Comparison of ENCODE assay signal across 23 mouse cellular contexts in genomic region chr7:29340838-29341237, GRCm38 (mm10). TPM values are rescaled to one million over a fixed set of nuclear protein-coding genes. Genes with fewer than 3 reads are reported as not detected.
A peak's percentile ranks its signal among the peaks of the same experiment; 100 is the strongest.
DNase-seq lines count a peak whose midpoint lies in the region; ATAC-seq and TF ChIP-seq lines count a peak whose summit lies in the region.
"Had no signal": no experiment of that assay in that cellular context is flagged by ENCODE, and none has a peak within 500 bp of the region (broad histone marks: within the 10 kb centered on the region; RNA-seq: fewer than 3 reads in every experiment).

No protein-coding gene starts in this region.

- H3K36me3 ChIP-seq in forebrain, embryonic 15.5 days, result 0 out of 2 replicates have a peak, but pooled peaks cover 2% of the 10 kb centered on the region
- H3K36me3 ChIP-seq in forebrain, embryonic 13.5 days (ENCODE audit: poor library complexity, severe bottlenecking), result peaks cover 7% of the 10 kb centered on the region; the same call in 1 of the 2 replicates
- peaks cover 15% of the 10 kb centered on the region for H3K36me3 ChIP-seq in liver, embryonic 12.5 days
- no peaks in the 10 kb centered on the region for H3K36me3 ChIP-seq in liver, postnatal 0 days (replicated peaks; ENCODE audit: insufficient read depth, low read length)
- peaks cover 40% of the 10 kb centered on the region for H3K36me3 ChIP-seq in E14TG2a.4 (ENCODE audit: insufficient read depth, low read length)
- peaks cover 39% of the 10 kb centered on the region for H3K36me3 ChIP-seq in limb, embryonic 10.5 days
- H3K36me3 ChIP-seq: heart, embryonic 10.5 days had no signal

- H3K27ac ChIP-seq in forebrain, embryonic 15.5 days (replicated peaks), result peak overlapping the region; percentile 85; the same call in 1 of the 2 replicates
- H3K27ac ChIP-seq in forebrain, embryonic 13.5 days, result no peak overlapping the region
- H3K27ac ChIP-seq in liver, embryonic 12.5 days, result peak overlapping the region; percentile 92
- no peak overlapping the region for H3K27ac ChIP-seq in liver, postnatal 0 days (ENCODE audit: low read depth)
- no peak overlapping the region; the same call in 1 of the 2 replicates for H3K27ac ChIP-seq in limb, embryonic 10.5 days
- H3K27ac ChIP-seq: embryonic facial prominence, embryonic 15.5 days; hindbrain, embryonic 14.5 days had no signal

- no peaks in the 10 kb centered on the region for H3K9me3 ChIP-seq in forebrain, embryonic 15.5 days
- H3K9me3 ChIP-seq in forebrain, embryonic 13.5 days (replicated peaks), result no peaks in the 10 kb centered on the region
- H3K9me3 ChIP-seq in liver, embryonic 12.5 days (replicated peaks), result no peaks in the 10 kb centered on the region
- H3K9me3 ChIP-seq in liver, postnatal 0 days (ENCODE audit: low read length), result no peaks in the 10 kb centered on the region
- H3K9me3 ChIP-seq in E14TG2a.4 (ENCODE audit: low read length), result no peaks in the 10 kb centered on the region
- H3K9me3 ChIP-seq in limb, embryonic 10.5 days (replicated peaks), result no peaks in the 10 kb centered on the region
- H3K9me3 ChIP-seq: embryonic facial prominence, embryonic 15.5 days; heart, embryonic 10.5 days had no signal

- ATAC-seq in forebrain, embryonic 15.5 days (replicated peaks), result no peak
- ATAC-seq in forebrain, embryonic 13.5 days, result no peak
- ATAC-seq in liver, embryonic 12.5 days, result no peak
- no peak for ATAC-seq in liver, postnatal 0 days

- WGBS in forebrain, embryonic 15.5 days, result 94% methylated on average over 8 of the region's 8 CpGs
- 90% methylated on average over 8 of the region's 8 CpGs for WGBS in forebrain, embryonic 13.5 days
- WGBS in liver, embryonic 12.5 days (ENCODE audit: insufficient replicate concordance), result 78% methylated on average over 8 of the region's 8 CpGs
- WGBS in liver, postnatal 0 days (ENCODE audit: insufficient replicate concordance), result 58% methylated on average over 8 of the region's 8 CpGs
- 92% methylated on average over 8 of the region's 8 CpGs for WGBS in limb, embryonic 10.5 days

- TF ChIP-seq EP300 in liver, postnatal 0 days (IDR thresholded peaks at IDR 0.05; ENCODE audit: low read depth), result no peak

- H3K4me2 ChIP-seq in forebrain, embryonic 15.5 days (replicated peaks), result no peak overlapping the region
- no peak overlapping the region for H3K4me2 ChIP-seq in forebrain, embryonic 13.5 days
- peak overlapping the region; percentile 34 for H3K4me2 ChIP-seq in liver, embryonic 12.5 days
- H3K4me2 ChIP-seq in liver, postnatal 0 days (ENCODE audit: low read depth, low read length), result no peak overlapping the region
- H3K4me2 ChIP-seq: embryonic facial prominence, embryonic 15.5 days; hindbrain, embryonic 14.5 days had no signal

- no peaks in the 10 kb centered on the region for H3K27me3 ChIP-seq in forebrain, embryonic 15.5 days
- H3K27me3 ChIP-seq in forebrain, embryonic 13.5 days, result no peaks in the 10 kb centered on the region
- H3K27me3 ChIP-seq in liver, embryonic 12.5 days (replicated peaks), result no peaks in the 10 kb centered on the region
- no peaks in the 10 kb centered on the region for H3K27me3 ChIP-seq in liver, postnatal 0 days (ENCODE audit: insufficient read depth, low read length)
- H3K27me3 ChIP-seq in E14TG2a.4 (ENCODE audit: insufficient read depth, low read length), result no peaks in the 10 kb centered on the region
- no peaks in the 10 kb centered on the region for H3K27me3 ChIP-seq in limb, embryonic 10.5 days (ENCODE audit: low read depth, poor library complexity, severe bottlenecking)
- H3K27me3 ChIP-seq: embryonic facial prominence, embryonic 15.5 days had no signal

- no peak overlapping the region for H3K4me3 ChIP-seq in forebrain, embryonic 15.5 days
- no peak overlapping the region for H3K4me3 ChIP-seq in forebrain, embryonic 13.5 days
- no peak overlapping the region for H3K4me3 ChIP-seq in liver, embryonic 12.5 days
- no peak overlapping the region for H3K4me3 ChIP-seq in liver, postnatal 0 days (ENCODE audit: low read depth, low read length)
- peak overlapping the region; percentile 48 for H3K4me3 ChIP-seq in E14TG2a.4 (replicated peaks; ENCODE audit: low read length)
- H3K4me3 ChIP-seq in limb, embryonic 10.5 days, result no peak overlapping the region
- H3K4me3 ChIP-seq: embryonic facial prominence, embryonic 15.5 days; erythroblast, embryonic 14.5 days; heart, embryonic 10.5 days had no signal

- H3K9ac ChIP-seq in forebrain, embryonic 15.5 days (replicated peaks), result no peak overlapping the region
- H3K9ac ChIP-seq in forebrain, embryonic 13.5 days, result no peak overlapping the region
- H3K9ac ChIP-seq in liver, embryonic 12.5 days, result peak overlapping the region; percentile 25; the same call in 1 of the 2 replicates
- H3K9ac ChIP-seq in liver, postnatal 0 days (replicated peaks), result no peak overlapping the region
- H3K9ac ChIP-seq: embryonic facial prominence, embryonic 15.5 days; hindbrain, embryonic 14.5 days had no signal

- TF ChIP-seq CTCF in liver, postnatal 0 days (IDR thresholded peaks at IDR 0.05; ENCODE audit: low read depth), result no peak
- TF ChIP-seq CTCF in E14TG2a.4 (conservative IDR thresholded peaks at IDR 0.05; ENCODE audit: low read length), result no peak

- DNase-seq in liver, postnatal 0 days, result no peak
- peak; percentile 44 for DNase-seq in R1 (ENCODE audit: low read depth, low spot score)
- no peak for DNase-seq in limb, embryonic 10.5 days (ENCODE audit: low spot score)
- no peak for DNase-seq in heart, postnatal 4 days
- DNase-seq: adrenal gland, postnatal 10 days; cerebellum, adult 11 months; cerebellum, adult 8-10 months; cerebellum, postnatal 14 days; embryo, embryonic 11 days; gastrocnemius, postnatal 36 days; heart, adult 11 months; heart, postnatal 10 days had no signal

- peaks cover 34% of the 10 kb centered on the region for H3K4me1 ChIP-seq in forebrain, embryonic 15.5 days
- peaks cover 35% of the 10 kb centered on the region for H3K4me1 ChIP-seq in forebrain, embryonic 13.5 days
- peaks cover 80% of the 10 kb centered on the region for H3K4me1 ChIP-seq in liver, embryonic 12.5 days
- H3K4me1 ChIP-seq in liver, postnatal 0 days (ENCODE audit: insufficient read depth), result peaks cover 46% of the 10 kb centered on the region
- H3K4me1 ChIP-seq in E14TG2a.4 (replicated peaks; ENCODE audit: low read depth, low read length), result peaks cover 65% of the 10 kb centered on the region
- H3K4me1 ChIP-seq in limb, embryonic 10.5 days, result peaks cover 13% of the 10 kb centered on the region

RNA-seq across cellular contexts. Expression of gene Dpf1, which starts 37.1 kb away (rescaled TPM):
- polyA plus RNA-seq in forebrain, embryonic 15.5 days (2015; fragmentation: Nextera tagmentation; extraction: Ambion mirVana), result 240 and 243 TPM in 2 replicates
- 165 and 182 TPM in 2 replicates for polyA plus RNA-seq in forebrain, embryonic 13.5 days (2015; fragmentation: Nextera tagmentation; extraction: Ambion mirVana)
- polyA plus RNA-seq in liver, embryonic 12.5 days (2016; fragmentation: Nextera tagmentation; extraction: Ambion mirVana), result 2.6 and 3.6 TPM in 2 replicates
- polyA plus RNA-seq in liver, postnatal 0 days (2015; fragmentation: Nextera tagmentation; extraction: Ambion mirVana), result 0.63 and 0.69 TPM in 2 replicates
- 24.0 and 32.9 TPM in 2 replicates for polyA plus RNA-seq in limb, embryonic 10.5 days (2016; fragmentation: Nextera tagmentation; extraction: Ambion mirVana)
- total RNA-seq in heart, postnatal 4 days (2021), result 1 to 10 TPM; 1.2 to 1.8 TPM

RNA-seq across cellular contexts. Expression of gene Ppp1r14a, which starts 51.7 kb away (rescaled TPM):
- polyA plus RNA-seq in forebrain, embryonic 15.5 days (2015; fragmentation: Nextera tagmentation; extraction: Ambion mirVana), result 6.5 and 8.7 TPM in 2 replicates
- 14.9 and 17.2 TPM in 2 replicates for polyA plus RNA-seq in forebrain, embryonic 13.5 days (2015; fragmentation: Nextera tagmentation; extraction: Ambion mirVana)
- 4.6 and 5.1 TPM in 2 replicates for polyA plus RNA-seq in liver, embryonic 12.5 days (2016; fragmentation: Nextera tagmentation; extraction: Ambion mirVana)
- 5.5 and 5.8 TPM in 2 replicates for polyA plus RNA-seq in liver, postnatal 0 days (2015; fragmentation: Nextera tagmentation; extraction: Ambion mirVana)
- polyA plus RNA-seq in limb, embryonic 10.5 days (2016; fragmentation: Nextera tagmentation; extraction: Ambion mirVana), result 5.4 and 6.1 TPM in 2 replicates
- total RNA-seq in heart, postnatal 4 days (2021), result 10 to 100 TPM; 22.8 to 24.7 TPM
- total RNA-seq: common myeloid progenitor, adult 5-6 weeks; hematopoietic stem cell, adult 5-6 weeks had no signal

RNA-seq across cellular contexts. Expression of gene Spint2, which starts 59.1 kb away (rescaled TPM):
- 43.8 and 48.8 TPM in 2 replicates for polyA plus RNA-seq in forebrain, embryonic 15.5 days (2015; fragmentation: Nextera tagmentation; extraction: Ambion mirVana)
- 30.1 and 41.3 TPM in 2 replicates for polyA plus RNA-seq in forebrain, embryonic 13.5 days (2015; fragmentation: Nextera tagmentation; extraction: Ambion mirVana)
- polyA plus RNA-seq in liver, embryonic 12.5 days (2016; fragmentation: Nextera tagmentation; extraction: Ambion mirVana), result 25.9 and 28.4 TPM in 2 replicates
- 84.8 and 94.7 TPM in 2 replicates for polyA plus RNA-seq in liver, postnatal 0 days (2015; fragmentation: Nextera tagmentation; extraction: Ambion mirVana)
- polyA plus RNA-seq in limb, embryonic 10.5 days (2016; fragmentation: Nextera tagmentation; extraction: Ambion mirVana), result 58.8 and 71.8 TPM in 2 replicates
- total RNA-seq in heart, postnatal 4 days (2021), result 10 to 100 TPM; 71.2 to 73.7 TPM
- polyA plus RNA-seq: C2C12 had no signal

Comparison
In these comparisons a context has a peak if more than half of its experiments do, and no peak if none do; other contexts are left out.
1. H3K27ac ChIP-seq: peak in forebrain, embryonic 15.5 days (single experiment) and liver, embryonic 12.5 days (single experiment); none in forebrain, embryonic 13.5 days (single experiment), liver, postnatal 0 days (single experiment) and limb, embryonic 10.5 days (single experiment).